Mouse (Mus musculus): Measurements from ENCODE around the gene Abcg8.

DNA sequence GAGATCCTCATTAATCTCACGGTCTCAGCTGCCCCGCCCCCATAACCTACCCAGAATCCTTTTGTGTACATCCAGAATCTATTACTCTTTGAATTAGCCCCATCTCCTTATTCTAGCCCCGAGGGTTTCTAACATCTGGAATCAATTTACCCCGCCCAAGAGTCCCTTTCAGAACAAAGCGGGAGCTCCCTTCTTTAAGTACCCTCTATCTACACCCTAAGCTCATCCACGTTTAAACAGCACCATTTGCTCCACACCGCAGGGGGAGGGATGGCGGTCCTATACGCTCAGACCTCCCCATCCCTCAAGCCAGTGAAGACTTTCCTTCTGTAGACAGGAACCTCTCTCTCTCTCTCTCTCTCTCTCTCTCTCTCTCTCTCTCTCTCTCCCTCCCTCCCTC is 60.6 kb downstream of the Abcg8 start:
- TF ChIP-seq CTCF (IDR thresholded peaks at IDR 0.05; ENCODE audit: low read depth) (no peak), EP300 (IDR thresholded peaks at IDR 0.05; ENCODE audit: low read depth) (no peak)
